Mouse (Mus musculus): Measurements from ENCODE around the gene Clcnka. TPM values are rescaled to one million over a fixed set of nuclear protein-coding genes. Genes with fewer than 3 reads are reported as not detected.
A peak's percentile ranks its signal among the peaks of the same experiment; 100 is the strongest.

The Clcnka gene
- total RNA-seq, 2 experiments from 2014 or later: not detected

- ATAC-seq (replicated peaks; ENCODE audit: poor library complexity): no peak
These were observed 24.3 kb upstream of the Clcnka start for GRCm38 (mm10) chr4:141422841-141423240.

GRCm38 (mm10) chr4:141421423-141421822 is 22.9 kb upstream of the Clcnka start:
- ATAC-seq (replicated peaks; ENCODE audit: poor library complexity): no peak

- no peak for ATAC-seq (replicated peaks; ENCODE audit: poor library complexity)
These were observed 22.4 kb upstream of the Clcnka start for GRCm38 (mm10) chr4:141420886-141421285.

GRCm38 (mm10) chr4:141420192-141420829 is 21.8 kb upstream of the Clcnka start, which contains the start of gene Hspb7:
Gene Hspb7 (plus strand): TSS chr4:141420779.
- no peak for ATAC-seq (replicated peaks; ENCODE audit: poor library complexity)

GRCm38 (mm10) chr4:141419398-141420191 is 21.1 kb upstream of the Clcnka start:
- ATAC-seq (replicated peaks; ENCODE audit: poor library complexity): peak; percentile 97

- ATAC-seq (replicated peaks; ENCODE audit: poor library complexity): no peak
These were observed 17.4 kb upstream of the Clcnka start, which contains the start of gene Clcnkb for GRCm38 (mm10) chr4:141415924-141416323. Gene Clcnkb (minus strand): TSS chr4:141416014.

- peak; percentile 58; the same call in 1 of the 2 replicates for ATAC-seq (replicated peaks; ENCODE audit: poor library complexity)
These were observed 13.0 kb upstream of the Clcnka start for GRCm38 (mm10) chr4:141411430-141411992.

- ATAC-seq (replicated peaks; ENCODE audit: poor library complexity): no peak
These were observed 10.1 kb upstream of the Clcnka start for GRCm38 (mm10) chr4:141408577-141408976.

GRCm38 (mm10) chr4:141406516-141407299 is 8.2 kb upstream of the Clcnka start:
- ATAC-seq (replicated peaks; ENCODE audit: poor library complexity): peak; percentile 72

- no peak for ATAC-seq (replicated peaks; ENCODE audit: poor library complexity)
These were observed 6.7 kb upstream of the Clcnka start for GRCm38 (mm10) chr4:141405314-141405622.

- peak; percentile 94 for ATAC-seq (replicated peaks; ENCODE audit: poor library complexity)
These were observed 6.2 kb upstream of the Clcnka start for GRCm38 (mm10) chr4:141404518-141405313.

- no peak for ATAC-seq (replicated peaks; ENCODE audit: poor library complexity)
These were observed 1.6 kb upstream of the Clcnka start for GRCm38 (mm10) chr4:141400171-141400570.

- ATAC-seq (replicated peaks; ENCODE audit: poor library complexity): no peak
These were observed 663 bp downstream of the Clcnka start for GRCm38 (mm10) chr4:141397861-141398260.

GRCm38 (mm10) chr4:141394751-141395150 is 3.8 kb downstream of the Clcnka start:
- ATAC-seq (replicated peaks; ENCODE audit: poor library complexity): peak; percentile 63

- no peak for ATAC-seq (replicated peaks; ENCODE audit: poor library complexity)
These were observed 7.2 kb downstream of the Clcnka start for GRCm38 (mm10) chr4:141391293-141391692.

GRCm38 (mm10) chr4:141389366-141390150 is 9.0 kb downstream of the Clcnka start:
- ATAC-seq (replicated peaks; ENCODE audit: poor library complexity): no peak

- no peak for ATAC-seq (replicated peaks; ENCODE audit: poor library complexity)
These were observed 10.6 kb downstream of the Clcnka start for GRCm38 (mm10) chr4:141387933-141388332.

GRCm38 (mm10) chr4:141387093-141387784 is 11.3 kb downstream of the Clcnka start:
- peak; percentile 88 for ATAC-seq (replicated peaks; ENCODE audit: poor library complexity)

- ATAC-seq (replicated peaks; ENCODE audit: poor library complexity): no peak
These were observed 12.4 kb downstream of the Clcnka start for GRCm38 (mm10) chr4:141386150-141386549.
